Mouse (Mus musculus): ENCODE results near the gene Mad1l1. TPM values are rescaled to one million over a fixed set of nuclear protein-coding genes. Genes with fewer than 3 reads are reported as not detected.

Mad1l1 gene
- total RNA-seq, 2 experiments from 2014 or later: 24.2 to 34.4 TPM

DNA sequence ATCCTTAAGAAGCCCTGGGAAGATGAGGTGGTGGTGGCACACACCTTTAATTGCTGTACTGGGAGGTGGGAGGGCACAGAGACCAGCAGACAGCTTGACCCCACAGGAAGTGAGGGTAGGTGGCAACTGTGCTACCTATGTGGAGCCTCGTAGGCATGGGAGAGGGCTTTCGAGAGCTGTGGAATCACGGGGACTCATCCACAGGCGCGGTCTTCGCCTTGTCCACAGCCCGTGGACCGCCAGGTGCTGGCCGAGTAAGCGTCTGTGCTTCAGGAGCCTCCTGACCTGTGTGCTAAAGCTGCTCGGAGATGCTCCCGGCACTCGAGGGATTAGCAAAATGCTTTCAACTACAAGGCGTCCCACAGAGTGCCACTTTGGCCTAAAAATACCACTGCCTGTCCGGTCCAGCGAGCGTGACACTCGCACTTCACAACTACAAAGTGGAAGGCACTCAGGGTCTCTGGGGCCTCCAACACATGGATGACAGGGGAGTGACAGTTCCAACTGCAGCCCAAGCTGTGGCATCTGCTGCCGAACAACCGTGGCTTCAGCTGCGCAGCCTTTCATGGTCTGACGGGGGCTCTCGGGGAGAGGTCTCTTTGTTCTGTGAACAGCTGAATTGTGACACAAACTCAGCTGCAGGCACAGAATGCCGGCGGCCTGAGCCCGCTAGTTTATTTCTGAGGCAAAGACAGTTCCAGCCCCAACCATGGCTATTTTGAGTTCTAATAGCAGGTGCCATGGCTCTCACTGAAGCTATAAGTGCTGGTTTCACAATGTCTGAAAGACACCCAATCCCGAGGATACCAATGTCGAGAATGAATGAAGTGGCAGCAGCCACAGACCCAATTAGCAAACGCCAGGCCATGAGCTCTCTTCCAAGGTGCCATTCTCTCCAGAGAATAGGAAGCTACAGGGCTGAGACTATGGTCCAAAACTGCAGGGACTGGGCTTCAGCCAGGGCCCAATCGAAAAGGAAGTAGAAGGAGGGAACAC is 57.3 kb downstream of the Mad1l1 start:
- DNase-seq (ENCODE audit: low spot score in 2 of 2): no peak

DNA sequence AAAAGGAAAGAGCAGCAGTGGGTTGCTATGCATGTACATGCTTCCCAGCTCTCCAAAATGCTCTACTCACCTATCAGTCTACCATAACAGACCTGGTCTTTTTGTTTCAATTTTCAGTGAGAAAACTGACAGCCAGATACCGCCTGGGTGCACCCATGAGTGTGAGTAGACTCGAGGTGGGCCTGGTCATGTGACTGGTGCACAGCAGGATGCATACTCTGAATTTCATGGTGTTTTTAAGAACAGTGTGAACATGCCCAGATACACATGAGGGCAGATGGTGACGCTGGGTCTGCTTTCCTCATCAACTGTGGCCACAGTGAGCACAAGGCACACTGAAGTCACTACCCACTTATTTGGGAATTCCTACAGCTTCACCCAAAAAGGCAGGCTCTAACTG is 59.0 kb downstream of the Mad1l1 start:
- DNase-seq (ENCODE audit: low spot score in 2 of 2): no peak

DNA sequence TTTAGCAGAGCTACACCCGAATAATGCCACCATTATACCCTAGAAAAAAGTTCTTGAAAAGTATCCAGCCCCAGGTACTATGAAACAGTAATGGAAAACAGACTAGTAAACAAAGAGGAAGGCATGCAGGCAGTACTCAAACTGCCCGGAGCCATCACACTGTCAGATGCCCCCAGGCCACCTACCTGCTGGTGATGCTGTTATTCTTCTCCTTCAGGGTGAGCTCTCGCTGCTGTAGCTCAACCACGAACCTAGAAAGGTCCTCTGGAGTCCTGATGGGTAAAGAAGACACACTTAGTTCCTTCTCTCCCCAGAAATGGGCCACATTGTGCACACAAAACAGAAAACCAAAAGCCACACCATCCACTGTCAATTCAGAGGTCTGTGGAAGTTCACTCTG is 60.0 kb downstream of the Mad1l1 start:
- DNase-seq (ENCODE audit: low spot score in 2 of 2): no peak

DNA sequence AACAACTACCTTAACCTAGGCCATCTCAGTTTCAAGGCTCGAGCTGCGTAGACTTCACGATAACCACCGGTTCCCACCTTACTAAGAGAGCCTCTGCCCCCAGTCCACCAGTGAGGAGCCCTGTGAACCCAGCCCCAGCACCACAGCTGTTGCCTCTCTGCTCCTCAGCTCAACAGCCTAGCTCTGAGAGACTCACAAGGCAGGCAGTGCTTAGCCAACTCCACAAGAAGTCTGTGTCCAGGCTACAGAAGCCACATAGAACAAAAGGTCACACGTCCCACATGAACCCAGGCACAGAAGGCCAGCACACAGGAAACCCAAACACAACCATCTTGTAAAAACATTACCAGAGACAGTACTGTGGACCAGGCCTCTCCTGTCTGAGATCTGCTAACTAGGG is 62.7 kb downstream of the Mad1l1 start:
- no peak for DNase-seq (ENCODE audit: low spot score in 2 of 2)

DNA sequence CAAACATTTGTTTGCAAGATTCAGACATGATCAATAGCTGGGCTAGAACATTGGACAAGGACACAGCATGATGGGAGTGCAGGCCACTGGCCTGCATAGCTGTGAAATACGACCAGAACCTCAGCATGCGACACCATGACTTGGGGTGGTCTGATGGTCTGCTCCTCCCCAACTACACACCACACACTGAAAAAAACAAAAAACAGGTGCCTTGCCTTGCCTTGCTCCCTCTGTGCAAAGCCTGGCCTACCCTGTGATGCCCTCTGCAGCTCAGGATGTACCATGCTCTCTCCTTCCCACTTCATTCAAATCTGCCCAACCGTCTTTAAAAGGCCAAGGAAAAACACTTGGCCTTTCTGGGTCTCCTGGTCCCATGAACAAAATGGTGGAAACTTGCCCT is 63.3 kb downstream of the Mad1l1 start:
- DNase-seq (ENCODE audit: low spot score in 2 of 2): no peak

DNA sequence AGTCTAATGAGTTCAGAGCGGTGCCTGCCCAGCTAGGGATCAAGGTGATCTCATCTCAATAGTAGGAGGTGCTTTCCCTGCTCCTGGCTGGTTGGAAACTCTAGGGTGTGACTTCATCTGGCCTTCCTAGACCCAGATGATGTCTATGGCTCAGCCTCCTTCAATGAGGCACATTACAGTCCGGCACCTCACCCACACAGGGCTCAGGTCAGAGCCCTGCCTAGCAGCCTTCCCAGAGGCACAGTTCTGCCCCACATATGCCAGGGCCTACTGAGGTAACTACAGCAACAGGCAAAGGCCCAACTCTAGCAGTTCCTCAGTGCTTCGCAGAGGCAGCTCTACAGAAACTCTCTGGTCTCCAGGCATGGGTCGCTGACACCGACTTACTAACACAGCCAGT is 63.9 kb downstream of the Mad1l1 start:
- DNase-seq (ENCODE audit: low spot score in 2 of 2): no peak

DNA sequence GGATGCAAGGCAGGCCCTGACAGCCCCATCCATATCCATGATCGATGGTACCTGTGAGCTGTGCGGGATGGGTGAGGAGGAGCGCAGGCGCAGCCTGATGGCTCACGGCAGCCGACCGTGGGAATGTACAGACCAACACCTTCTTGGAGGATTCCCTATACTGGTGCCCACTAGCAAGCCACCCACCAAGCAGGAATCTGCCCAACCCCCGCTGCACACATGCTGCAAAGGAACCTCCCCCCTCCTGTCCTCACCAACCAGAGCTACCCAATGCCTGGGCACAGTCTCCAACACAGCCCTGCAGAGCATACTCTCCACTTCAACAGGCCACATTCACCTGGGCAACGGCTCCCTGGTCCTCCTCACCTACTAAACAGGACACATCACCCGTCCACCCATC is 64.7 kb downstream of the Mad1l1 start:
- DNase-seq (ENCODE audit: low spot score in 2 of 2): no peak

DNA sequence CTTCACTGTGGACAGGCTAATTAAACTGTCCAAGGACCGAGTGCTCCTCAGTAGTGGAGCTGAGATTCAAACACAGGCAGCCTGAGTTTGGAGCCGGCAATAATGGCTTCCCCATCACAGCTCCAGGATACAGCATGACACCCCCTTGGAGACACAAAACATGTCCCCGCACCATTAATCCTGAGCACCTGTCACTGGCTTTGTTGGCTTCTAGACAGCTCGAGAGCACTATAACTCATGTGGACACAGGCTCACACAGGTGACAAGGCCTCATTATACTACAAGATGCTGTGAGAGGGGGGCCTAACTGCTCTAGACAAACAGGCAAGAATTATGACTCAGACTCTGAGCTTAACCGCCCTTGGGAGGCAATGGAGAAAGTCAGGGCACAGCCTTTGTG is 66.1 kb downstream of the Mad1l1 start:
- no peak for DNase-seq (ENCODE audit: low spot score in 2 of 2)

DNA sequence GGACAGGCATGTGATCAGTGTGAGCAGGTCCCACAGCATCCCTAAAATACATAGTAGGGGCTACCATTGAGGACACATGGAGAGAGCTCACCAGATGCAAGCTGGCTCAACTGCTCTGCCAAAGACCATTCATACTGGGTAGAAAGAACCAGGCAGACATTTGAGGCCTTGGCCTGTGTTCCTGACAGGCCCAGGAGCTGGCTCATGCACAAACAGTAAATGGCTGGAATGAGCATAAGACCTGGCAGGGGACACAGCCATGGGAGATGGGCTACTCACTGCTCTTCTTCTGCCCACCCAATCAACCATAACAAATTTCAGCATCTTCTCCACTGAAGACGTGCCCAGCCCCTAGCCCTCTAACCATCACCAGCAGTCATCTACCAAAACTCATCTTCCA is 66.7 kb downstream of the Mad1l1 start:
- no peak for DNase-seq (ENCODE audit: low spot score in 2 of 2)

DNA sequence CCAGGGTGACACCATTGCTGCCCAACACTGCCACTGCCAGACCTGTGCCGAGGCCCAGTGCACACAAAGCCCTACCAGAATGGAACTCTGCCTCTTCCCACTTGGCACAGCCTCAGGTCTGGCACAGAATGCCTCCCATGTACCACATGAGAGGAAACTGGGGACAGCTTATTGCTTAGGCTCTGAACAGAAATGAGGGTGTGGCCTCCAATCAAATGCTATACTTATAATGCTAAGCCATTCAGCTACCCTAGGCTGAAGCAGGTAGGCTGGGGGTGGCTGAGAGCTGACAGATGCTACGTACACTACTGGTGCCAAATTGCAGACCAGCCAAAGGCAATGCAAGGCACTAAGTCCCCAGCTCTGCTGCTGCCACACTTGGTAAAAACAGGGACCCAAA is 69.4 kb downstream of the Mad1l1 start:
- no peak for DNase-seq (ENCODE audit: low spot score in 2 of 2)

DNA sequence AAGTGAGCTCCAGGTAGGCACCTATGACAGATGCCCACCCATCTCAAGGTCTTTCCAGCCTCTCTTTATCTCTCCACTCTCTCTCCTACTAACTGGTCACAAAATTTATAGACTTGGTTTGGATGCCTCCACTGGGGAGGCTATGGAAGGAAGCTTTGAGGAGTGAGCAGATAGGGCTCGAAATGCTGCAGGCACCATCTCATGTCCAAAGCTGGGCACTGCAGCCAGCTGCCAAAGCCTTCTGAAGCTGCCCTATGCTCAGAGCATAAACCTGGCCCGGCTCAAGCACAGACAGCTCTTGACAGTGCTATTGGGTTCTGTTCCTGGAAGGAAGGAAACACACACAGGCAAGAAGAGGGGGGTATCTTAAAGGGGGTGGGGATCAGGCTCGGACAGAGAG is 71.0 kb downstream of the Mad1l1 start:
- DNase-seq (ENCODE audit: low spot score in 2 of 2): no peak

DNA sequence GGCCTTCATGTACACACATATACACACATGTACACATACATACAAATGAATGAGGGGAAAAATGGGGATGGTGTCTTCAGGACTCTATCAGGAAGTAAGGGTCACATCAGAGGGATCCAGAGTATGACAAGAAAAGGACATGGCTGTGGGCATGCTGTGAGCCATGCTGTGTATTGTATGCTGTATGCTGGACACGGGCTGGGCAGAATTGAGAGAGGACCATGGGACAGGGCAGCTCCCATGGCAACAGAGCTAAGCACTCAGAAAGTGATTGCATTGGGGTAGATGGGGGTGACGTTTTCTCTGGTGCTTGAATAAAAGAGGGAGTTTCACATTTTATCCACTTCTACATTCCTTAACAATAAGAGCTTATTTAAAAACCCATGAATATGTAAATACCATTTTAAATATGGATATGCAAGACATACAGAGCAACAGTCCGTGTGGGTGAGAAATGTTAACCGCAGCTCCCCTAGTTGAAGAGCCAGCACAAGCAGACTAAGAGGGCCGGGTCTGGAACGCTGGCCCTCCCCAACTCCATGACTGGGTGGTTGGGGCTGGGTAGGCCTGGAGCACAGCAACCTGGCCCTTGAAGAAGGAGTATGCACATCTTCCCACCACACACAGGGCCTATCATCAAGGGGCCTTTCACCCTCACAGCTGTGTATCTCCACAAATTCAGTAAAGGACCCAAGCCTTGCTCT is 71.8 kb downstream of the Mad1l1 start:
- no peak for DNase-seq (ENCODE audit: low spot score in 2 of 2)

DNA sequence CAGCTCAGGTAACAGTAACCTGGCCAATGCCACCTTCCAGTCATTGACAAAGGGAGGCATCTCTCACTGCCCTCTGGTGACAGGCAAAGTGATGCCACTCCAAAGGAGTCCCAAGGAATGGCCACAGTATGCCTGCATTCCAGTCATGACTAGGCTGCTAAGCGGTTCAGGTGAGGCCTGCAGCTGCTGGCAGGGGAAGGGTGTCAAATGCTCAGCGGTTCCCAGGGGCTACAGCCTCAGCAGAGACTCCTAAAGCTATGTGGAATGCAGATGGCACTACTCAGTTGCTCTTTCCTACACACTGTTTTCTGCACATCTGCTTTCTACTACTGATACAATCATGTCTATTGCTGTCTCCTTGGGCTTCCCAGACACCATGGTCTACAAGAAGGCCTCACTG is 73.3 kb downstream of the Mad1l1 start:
- DNase-seq (ENCODE audit: low spot score in 2 of 2): no peak

DNA sequence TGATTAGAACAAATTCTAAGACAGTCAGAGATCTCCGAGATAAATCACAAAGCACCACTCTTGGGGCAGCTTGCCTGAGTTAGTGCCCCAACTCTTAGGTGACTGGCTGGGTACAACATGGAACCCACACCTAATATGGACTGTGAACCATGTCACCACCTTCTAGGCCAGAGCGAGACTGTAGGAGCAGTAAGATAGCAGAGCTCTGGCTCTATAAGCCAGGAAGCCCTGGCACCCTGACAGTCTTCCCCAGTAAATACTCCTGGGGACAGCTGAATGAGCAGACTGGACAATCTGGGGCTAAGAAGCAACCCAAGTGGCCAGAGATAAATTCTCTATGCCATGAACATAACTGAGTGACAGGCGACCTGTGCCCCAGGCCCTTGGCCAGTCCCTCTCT is 81.1 kb downstream of the Mad1l1 start:
- no peak for DNase-seq (ENCODE audit: low spot score in 2 of 2)

DNA sequence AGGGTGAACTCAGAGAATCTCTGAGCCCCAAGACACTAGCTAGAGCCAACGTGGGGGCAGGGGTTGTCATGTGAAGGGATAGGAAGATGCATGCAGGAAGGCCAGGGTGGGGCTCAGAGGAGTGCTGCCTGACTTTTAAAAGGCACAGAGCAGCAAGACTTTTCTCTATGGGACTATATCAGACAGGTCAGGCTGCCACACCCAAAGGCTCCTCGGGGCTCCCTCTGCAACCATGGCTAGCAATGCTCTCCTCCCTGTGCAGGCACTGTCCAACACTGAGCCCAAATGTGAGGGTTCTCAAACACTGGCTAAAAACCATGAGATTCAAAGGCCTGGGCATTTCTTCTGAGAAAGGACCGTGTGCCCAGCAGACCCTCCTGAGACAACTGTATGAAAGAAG is 82.5 kb downstream of the Mad1l1 start:
- DNase-seq (ENCODE audit: low spot score in 2 of 2): no peak

DNA sequence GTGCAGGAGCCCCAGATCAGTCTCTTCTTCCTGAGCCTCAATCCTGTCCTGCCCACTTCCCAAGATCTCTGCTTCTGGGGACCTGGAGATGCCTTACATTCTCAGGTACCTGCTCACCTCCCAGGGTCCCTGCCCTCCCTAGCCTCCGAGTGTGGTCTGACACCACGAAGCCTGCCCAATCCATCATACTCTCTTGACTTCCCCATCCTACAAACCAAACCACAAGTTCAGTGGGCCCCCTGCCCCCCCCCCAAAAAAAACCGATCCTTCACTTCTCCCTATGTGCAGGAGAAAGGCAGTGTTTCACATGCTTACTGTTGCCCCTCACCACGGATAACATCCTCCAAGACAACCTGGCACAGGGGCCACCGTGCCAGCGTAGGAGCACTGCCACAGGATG is 90.5 kb downstream of the Mad1l1 start:
- no peak for DNase-seq (ENCODE audit: low spot score in 2 of 2)

DNA sequence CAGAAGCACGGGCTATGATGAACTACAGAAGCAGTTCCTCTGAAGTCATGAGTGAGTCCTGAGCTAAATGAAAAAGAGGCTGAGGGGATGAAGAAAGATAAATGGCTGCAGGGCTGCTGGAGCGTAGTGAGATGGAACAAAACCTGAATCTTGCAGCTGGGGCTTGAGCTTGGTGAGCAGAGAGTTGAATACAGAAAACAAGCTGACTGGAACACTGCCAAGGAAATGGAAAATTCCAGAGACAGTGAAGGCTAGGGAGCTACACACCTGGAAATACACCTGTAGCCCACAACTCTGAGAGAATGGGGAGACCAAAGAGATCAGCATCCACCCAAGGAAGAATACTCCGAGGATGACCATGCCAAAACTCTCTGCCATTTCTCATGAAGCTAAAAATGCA is 93.0 kb downstream of the Mad1l1 start:
- DNase-seq (ENCODE audit: low spot score in 2 of 2): no peak

DNA sequence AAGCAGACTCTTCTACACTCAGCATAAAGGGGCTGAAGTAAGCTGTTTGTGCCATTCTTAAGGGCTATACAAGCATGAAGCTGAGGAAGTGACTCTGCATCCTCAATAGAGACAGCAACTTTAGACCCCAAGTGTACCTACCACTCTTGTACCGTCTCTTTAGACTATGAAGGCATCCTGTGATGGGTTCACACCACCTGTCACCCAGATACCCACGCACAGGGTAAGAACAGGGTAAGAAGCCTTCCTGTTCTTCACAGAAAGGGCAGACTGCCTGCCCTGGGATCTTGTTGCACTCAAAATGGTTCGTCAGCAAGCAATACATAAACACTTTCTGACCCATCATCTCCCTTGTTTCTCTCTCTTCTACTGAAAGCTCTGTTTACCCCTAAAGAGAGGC is 94.5 kb downstream of the Mad1l1 start:
- DNase-seq (ENCODE audit: low spot score in 2 of 2): no peak

DNA sequence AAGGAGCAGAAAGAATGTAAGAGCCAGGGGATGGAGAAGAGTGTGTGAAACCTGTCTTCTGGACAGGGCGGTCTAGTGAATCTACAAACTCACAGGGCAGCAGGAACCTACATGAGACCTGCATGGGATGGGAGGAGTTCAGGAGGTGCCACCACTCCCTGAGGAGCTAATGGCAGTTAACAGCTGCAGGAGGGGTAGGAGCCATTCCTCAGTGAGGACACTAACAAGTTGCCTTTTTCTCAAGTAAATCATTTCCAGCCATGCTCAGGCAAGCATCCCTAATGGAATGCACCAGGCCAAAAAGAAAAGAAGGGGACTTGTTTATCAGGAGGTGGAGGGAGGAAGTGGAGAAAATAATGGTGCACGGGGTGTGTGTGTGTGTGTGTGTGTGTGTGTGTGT is 95.5 kb downstream of the Mad1l1 start:
- no peak for DNase-seq (ENCODE audit: low spot score in 2 of 2)

DNA sequence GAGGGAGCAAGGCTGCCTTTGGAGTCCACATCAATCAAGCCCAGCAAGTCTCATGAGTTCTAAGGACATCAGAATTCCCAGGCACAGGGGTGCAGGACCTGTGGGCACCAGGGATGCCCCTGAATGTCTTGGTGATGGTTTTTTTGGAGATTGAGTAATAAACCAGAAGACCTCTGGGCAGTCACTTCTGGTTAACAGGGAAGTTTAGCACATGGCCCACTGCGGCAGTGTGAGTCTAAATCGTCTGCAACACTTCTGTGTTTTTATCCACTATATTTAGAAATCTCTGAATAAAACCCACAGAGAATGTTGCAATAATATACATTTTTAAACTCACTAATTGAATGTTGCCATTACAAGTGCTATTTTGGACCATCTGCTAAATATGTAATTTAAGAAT is 96.2 kb downstream of the Mad1l1 start:
- DNase-seq (ENCODE audit: low spot score in 2 of 2): no peak

DNA sequence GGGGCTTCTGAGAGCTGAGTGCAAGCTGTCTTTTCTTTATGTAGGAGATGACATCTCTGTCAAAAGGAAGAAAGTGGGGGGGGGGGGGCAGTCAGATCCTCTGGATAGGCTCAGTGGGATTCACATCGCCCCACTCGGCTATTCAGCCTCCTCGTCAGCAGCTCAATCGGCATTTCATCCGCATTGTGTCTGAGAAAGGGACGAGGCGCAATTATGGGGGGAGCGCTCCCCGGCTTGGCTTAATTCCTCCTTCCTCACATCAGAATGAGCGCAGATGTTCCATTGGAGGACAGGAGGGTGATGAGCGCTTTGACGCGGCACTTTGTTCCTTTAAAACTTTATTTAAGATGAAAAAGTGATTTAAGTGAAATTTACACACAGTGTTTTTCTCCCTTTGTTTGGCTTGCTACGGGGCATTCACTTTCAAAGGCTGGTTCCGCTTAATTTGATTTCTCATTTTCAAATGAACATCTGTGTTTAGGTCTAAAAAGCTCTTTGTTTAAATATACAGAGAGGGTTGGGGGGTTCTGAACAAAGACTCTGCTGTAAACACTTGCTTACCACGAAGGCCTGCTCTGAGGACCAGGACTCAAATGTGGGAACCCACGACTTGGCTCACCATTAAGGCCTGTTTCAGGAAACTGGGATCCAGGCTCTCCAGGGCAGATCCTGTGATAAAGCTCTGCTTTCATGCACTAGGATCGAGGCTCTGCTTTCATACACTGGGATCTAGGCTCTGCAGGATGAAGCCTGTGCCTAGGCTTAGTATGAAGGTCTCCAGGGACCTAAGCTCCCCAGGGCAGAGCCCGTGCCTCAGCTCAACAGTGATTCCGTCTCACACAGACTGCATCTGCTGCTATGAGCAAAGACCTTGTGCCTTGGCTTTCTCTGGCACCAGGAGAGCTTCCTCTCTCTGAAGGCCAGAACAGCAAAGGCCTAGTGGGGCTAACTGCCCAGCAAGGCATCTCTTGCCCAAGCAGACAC is 98.0 kb downstream of the Mad1l1 start:
- no peak for DNase-seq (ENCODE audit: low spot score in 2 of 2)
